Mouse (Mus musculus): ENCODE measurements around the gene Pdlim7.

The Pdlim7 gene

DNA sequence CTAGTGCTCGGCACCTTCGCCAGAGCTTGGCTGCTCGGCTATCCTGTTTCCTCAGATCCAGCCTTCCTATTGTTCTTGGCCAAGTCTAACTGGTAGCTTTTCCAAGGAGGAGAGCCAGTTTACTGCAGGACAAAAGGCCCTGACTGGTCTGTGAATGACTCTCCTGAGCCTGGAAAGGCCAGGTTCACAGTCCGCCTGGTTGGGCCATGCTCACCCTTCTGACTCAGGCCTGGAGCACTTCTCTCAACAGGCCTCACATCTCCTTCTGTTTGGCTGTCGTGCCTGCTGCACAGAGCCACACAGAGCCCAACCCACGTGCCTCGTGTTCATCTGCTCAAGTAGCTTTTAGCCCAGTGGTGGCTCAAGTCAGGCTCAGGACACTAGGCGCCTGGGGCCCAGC is 9.3 kb upstream of the Pdlim7 start:
- no peak for DNase-seq (ENCODE audit: low read depth, low spot score)

DNA sequence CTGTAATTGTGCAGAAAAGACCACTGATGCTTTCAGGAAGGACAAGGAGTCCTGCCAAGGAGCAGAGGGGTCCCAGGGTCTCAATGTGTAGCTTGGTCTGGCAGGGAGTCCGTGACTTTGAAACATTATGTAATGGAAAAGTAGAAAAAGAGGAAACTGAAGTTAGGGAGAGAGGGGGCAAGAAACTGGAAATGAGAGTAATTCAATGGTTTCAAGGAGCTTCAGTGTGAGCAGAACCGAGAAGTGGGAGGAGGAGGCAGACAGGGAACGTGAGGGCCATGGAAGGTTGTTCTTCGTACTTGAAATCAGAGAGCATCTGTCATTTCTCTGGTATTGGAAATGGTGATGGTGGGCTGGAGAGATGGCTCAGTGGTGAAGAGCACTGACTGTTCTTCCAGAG is 6.1 kb upstream of the Pdlim7 start:
- DNase-seq (ENCODE audit: low read depth, low spot score) = no peak

DNA sequence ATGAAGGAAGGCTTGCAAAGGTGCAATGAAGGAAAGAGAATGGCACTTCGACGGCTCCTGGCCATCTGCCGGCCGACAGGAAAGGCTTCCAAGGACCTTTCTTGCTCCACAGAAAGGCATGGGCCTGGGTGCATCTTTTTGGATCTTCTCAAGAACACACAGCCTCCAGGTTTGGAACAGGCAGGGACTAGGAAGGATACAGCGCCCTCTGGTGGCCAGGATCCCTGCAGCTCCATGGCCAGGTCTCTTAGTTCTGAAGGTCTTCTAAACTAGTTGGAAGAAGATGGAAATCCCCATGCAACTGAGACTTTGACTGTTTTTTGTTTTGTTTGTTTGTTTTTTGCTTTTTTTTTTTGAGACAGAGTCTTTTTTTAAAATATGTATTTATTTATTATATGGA is 3.5 kb upstream of the Pdlim7 start:
- DNase-seq (ENCODE audit: low read depth, low spot score) = peak; percentile 76

DNA sequence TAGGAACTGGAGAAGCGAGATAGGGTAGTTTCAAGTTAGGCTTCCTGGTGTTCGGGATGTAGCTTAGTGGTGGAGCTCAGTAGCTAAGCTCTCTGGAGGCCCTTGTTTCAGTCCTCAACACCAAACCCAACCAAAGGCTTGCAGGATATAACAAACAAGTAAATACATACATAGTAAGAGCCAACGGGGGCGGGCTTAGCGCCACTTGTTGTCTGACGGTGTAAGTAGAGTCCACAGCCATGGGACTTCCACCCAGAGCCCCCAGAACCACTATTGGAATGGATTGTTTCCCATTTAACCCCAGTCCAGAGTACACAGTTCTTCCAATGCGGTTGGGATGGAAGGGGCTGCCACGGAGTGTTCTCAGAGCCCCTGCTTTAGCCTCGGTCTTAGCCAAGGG is 352 bp upstream of the Pdlim7 start:
- DNase-seq (ENCODE audit: low read depth, low spot score) = no peak

DNA sequence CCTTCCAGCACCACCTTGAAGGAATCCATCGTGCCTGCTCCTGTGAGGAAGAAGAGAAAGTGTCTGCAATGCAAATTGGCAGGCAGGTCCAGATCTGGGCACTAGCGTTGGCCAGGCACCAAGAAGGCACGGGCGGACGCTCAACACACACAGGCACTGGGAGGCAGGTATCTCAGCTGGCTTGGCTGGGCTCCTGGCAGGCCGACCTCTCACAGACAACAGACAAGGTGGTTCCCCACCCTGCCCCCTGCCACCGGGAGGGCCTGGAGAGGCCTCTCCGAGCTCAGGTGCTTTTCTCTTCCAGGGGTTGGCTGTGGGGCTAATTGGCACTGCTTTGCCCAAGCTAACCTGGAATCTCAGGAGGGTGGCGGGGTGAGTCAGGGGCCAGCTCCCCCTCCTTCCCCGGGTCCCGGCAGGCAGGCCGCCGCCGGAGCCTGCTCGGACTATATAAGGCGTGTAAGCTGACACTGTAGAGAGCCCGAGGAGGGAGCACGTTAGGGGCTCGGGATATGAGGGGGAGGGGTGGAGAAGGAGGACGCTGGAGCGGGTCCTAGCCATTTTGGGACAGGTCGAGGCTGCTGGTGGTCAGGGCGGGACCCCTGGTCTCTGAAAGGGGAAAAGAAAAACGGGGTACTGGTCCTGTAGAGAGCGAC is 971 bp downstream of the Pdlim7 start:
- no peak for DNase-seq (ENCODE audit: low read depth, low spot score)

DNA sequence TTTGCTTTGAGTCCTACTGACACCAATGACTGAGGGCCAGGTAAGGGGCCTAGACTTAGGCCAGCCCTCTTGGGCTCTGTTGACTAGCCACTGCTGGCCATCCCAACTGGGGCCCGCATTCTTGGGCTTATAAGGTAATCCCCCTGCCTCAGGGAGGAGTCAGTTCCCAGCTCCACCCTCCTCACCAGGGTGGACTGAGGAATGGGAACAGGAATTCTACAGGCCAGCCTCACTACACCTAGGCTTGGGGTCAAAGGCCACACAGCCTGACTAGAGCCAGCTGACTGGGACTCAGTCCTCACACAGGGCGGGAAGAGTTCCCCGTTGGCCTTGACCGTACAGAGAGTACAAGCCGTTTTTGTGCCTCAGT is 2.0 kb downstream of the Pdlim7 start:
- no peak for DNase-seq (ENCODE audit: low read depth, low spot score)

DNA sequence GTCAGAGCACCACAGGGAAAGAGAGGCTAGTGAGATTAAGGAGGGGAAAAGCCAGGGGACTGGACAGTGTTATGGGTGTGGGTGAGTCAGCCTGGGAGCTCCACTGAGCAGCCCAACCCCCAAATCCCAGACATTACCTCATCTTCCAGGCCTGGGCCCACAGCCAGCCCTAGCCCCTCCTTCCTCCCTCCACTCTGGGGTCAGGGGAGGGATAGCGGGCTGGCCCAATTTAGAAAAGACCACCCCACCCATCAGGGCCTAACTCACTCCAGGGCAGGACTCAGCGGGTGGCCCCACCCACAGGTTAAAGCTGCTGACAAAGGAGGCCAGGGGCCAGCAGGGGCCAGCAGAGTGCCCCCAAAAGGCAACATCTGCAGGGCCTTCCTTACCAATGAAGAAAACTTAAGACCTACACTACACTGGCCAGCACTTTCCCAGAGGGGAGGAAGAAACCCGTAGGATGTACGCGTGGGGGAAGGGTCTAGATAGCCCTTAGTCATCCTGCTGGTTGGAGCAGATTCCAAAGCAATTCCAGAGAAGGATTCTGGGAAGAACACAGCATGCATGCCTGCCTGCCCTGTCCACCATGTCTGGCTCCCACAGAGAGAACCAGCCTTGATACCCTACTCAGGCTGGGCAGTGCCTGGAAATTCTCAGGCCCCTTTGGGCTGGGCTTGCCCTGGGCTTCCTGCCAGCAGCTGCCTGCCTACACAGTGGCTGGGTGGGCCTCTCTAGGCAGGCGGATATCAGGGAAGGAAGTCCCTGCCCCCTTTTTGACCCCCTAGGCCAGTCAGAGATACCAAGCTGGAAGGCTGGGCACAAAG is 2.6 kb downstream of the Pdlim7 start:
- DNase-seq (ENCODE audit: low read depth, low spot score) = no peak

DNA sequence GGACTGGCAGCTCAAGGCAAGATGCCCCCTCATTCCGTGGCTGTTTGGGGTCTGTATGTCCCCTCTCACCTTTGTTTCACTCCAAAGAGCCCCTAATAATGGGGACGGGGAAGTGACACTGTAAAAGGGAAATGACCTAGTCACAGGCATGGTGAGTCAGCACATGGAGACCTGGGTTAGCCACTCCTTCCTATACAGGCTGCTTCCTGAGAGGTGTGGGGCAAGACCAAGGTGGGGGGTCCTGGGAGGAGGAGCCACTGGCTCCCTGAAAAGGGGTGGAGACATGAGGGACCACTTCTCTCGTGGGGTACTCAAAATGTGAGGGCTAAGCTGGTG is 3.2 kb downstream of the Pdlim7 start:
- no peak for DNase-seq (ENCODE audit: low read depth, low spot score)

DNA sequence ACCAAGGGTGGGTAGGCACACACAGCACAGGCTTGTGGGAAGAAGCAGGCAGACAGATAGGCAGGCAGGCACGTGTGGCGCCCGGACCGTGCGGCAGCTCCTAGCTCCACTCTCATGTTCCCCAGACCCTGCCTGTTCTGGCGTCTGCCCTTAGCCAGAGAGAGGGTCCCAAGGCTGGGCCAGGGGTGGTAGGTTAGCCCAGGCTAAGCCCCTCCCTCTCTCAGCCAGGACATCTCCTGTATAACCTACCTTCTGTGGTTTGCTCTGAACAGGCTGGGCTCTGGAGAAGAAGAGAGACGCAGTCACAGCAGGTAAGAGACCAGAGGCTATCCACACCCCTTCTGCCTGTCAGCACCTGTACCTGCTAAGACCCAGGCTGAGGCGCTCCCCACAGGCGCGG is 4.9 kb downstream of the Pdlim7 start:
- no peak for DNase-seq (ENCODE audit: low read depth, low spot score)

DNA sequence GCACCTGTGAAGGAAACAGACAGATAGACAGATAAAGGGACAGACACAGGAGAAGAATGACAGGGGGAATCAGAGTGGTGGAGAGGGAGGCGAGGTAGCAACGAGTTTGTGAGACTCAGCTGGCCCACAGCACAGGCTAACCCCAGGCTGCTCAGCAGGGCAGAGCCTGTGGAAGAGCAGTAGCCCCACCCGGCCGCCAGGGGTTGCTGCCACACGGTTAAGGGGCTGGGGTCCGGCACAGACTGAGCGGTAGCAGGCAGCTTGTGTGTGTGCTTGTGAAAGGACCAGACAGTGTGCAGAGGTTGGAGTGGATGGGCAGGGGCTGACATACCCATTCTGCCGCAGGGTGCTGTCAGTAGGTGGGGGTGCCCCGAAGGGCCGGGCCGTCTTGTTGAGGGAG is 5.6 kb downstream of the Pdlim7 start:
- no peak for DNase-seq (ENCODE audit: low read depth, low spot score)

DNA sequence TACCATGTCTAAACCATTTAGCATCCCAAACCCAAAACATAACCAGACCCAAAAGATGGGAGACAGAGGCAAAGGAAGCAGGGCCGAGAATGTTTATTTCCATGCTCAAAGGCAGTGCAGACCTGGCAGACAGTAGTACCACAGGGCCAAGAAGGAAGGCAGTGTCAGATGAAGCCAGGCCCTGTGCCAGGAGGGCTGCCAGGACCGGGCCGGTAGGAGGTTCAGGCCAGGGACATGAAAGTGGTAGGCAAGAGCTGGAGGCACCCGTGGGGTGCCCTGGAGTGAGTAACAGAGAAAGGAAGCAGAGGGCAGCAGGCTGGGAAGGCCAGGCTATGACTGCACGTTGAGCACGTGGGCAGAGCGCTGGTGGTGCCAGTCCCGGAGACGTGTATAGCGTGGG is 6.8 kb downstream of the Pdlim7 start:
- no peak for DNase-seq (ENCODE audit: low read depth, low spot score)

DNA sequence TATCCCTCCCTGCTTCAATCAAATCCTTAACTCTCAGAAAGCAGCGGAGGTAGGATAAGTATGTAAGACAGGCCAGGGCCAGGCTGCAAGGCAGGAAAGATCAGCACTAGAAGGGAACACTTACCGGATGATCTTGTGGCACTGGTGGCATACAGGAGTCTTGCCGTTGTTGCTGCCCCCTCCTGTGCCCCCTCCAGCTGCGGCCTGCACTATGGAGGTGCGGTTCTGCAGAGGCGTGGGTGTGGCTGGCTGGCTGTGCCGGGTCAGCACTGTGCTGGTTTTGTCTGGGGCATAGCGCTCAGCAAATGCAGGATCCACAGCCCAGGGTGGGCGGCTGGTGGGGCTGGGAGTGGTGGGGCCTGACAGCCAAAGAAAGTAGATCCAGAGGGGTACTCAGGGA is 7.7 kb downstream of the Pdlim7 start:
- DNase-seq (ENCODE audit: low read depth, low spot score) = no peak

DNA sequence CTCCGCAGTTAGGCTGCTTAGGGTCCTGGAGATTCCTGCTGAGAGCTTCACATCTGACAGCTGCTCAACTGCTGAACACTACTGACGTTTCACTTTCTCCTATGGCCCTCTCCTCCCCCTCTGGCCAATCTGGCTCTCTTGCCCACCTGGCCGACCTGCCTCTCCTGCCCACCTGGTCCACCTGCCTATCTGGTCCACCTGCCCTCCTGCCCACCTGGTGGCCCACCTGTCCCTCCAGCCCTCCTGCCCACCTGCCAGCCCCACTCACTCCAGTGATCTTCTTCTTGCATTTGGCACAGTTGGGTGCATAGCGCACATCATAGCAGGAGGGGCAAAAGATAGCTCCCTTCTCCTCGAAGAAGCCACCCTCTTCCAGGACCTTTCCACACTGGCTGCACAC is 9.1 kb downstream of the Pdlim7 start:
- no peak for DNase-seq (ENCODE audit: low read depth, low spot score)

DNA sequence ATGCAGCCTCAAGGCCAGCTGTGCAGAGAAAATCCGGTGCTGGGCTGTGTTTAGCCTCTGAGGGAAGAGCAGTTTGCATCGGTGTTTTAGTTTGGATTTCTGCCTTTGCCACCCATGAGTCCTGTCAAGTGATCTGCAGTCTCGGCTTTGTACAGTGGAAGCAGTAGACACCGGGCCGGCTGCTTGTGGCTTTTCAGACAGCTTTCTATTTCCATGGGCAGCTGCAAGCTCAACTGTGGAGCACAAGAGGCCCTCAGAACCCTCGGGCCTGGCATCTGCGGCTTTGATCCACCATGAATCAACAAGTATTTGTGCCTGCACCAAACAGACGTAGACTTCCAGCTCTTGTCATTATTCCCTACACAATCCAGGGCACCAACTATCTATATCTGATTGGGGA is 11.1 kb downstream of the Pdlim7 start:
- DNase-seq (ENCODE audit: low read depth, low spot score) = no peak

DNA sequence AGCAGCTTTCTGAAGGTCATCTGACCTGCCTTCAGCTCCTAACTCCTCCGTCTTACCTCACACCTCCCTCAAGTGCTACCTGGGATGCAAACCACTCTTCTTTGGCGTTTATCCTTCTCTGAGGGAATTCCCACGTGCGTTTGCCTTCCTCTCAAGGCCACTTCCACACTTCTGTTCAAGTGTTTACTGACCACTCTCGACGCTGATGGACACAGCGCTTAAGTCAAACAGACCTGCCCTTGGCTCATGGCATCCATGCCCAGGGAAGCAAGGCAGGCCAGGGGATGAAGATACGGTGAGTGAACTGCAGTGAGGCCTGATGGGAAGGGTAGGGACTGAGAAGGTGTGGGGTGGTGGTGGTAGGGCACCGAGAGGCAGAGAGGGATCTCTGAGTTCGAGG is 12.9 kb downstream of the Pdlim7 start:
- no peak for DNase-seq (ENCODE audit: low read depth, low spot score)

DNA sequence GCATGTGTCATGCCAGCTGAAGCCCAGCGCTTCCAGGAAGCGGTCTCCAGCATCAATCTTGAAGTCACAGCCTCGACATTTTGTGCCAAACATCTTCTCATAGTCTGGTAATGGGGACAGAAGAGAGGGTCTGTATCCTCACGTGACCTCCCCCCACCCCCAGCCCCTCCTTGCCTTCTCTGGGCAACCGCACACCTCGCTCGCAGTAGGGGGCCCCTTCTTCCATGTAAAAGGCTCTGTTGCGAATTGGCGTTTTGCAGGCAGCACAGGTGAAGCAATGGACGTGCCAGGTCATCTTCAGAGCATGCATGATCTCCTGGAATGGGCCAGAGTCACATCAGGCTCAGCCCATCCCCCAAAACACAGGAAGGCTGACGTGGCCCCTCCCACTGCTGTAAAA is 14.6 kb downstream of the Pdlim7 start:
- DNase-seq (ENCODE audit: low read depth, low spot score) = no peak

DNA sequence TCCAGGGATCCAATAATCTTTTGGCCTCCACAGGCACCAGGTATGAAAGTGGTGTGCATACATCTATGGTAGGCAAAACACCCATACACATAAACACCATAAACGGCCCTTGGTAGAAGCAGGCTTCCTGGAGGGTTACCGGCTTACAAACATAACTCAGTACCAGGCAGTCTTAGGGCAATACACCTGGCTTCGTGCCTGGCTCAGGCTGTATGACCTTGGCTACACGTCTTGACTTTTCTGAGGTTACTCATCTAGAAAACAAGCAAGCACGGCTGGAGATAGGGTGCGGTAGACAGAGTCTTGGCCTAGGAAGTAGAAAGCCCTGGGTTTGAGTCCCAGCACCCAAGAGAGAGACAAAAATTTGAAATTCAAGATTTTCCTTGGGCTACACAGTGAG is 16.8 kb downstream of the Pdlim7 start:
- no peak for DNase-seq (ENCODE audit: low read depth, low spot score)

DNA sequence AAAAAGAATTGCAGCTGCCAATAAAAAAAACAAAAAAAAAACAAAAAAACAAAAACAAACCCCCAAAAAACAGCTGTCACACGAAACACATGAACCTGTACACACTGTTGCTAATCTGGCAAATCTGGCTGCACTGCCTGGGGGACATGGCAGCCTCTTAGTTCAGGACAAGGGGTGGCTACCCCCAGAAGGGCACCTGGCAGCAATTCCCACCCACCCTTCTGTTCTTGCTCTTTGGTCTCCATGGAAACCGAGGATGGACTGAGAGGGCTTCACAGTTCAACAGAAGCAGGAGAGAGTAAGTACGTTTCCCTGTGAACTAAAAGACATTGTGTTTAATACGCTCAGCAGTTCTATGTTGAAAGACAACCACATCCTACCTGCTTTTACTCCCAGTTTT is 17.8 kb downstream of the Pdlim7 start:
- no peak for DNase-seq (ENCODE audit: low read depth, low spot score)

DNA sequence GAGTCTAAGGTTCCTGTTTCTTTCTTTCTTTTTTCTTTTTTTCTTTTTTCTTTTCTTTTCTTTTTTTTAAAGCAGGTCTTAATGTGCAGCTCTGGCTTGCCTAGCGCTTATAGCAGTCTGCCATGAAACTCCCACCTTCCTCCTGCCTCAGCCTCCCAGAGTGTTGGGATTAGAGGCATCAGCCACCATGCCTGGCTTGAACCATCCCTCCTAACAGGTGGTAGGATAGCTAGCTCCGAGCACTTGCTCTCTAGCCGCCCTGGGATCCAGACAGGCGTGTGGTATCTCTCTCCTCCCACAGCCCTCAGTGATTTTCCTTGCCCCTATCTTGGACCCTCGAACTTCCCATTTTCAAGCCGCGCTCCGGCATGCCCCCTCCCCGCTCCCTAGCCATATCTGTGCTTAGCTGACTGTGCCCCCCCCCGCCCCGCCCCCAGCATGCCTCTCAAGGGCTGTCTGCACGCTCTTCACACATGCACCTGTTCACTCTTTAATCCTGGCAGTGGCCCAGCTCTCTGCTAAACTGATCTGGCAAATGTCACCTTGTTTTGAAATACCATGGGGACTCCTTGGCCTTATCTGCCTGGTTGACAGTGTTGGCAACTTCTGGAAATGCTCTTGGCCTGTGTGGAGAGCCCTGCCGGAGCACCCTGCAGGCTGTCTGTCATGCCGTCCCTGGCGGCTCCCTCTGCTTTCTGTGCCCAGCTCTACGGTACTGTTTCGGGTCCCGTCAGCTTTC is 18.4 kb downstream of the Pdlim7 start:
- DNase-seq (ENCODE audit: low read depth, low spot score) = no peak

DNA sequence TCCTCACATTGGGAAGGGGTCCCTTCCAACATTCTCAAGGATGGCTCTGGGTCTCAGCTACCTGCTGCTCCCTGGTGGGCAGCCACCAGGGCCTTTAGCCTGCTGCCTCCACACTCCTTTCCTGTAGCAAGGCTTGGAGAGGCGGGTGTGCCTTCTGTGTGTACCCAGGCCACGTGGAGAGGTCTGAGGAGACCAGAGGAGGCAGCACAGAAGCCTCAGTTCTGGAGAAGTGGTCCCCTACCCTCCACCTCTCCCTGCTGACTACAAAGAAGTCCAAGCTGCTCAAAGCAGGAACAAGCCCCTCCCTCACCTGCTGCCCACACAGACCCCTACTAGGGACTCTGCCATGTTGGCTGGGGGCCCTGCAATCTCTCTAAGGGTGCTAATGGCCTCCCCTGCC is 19.2 kb downstream of the Pdlim7 start:
- DNase-seq (ENCODE audit: low read depth, low spot score) = no peak

DNA sequence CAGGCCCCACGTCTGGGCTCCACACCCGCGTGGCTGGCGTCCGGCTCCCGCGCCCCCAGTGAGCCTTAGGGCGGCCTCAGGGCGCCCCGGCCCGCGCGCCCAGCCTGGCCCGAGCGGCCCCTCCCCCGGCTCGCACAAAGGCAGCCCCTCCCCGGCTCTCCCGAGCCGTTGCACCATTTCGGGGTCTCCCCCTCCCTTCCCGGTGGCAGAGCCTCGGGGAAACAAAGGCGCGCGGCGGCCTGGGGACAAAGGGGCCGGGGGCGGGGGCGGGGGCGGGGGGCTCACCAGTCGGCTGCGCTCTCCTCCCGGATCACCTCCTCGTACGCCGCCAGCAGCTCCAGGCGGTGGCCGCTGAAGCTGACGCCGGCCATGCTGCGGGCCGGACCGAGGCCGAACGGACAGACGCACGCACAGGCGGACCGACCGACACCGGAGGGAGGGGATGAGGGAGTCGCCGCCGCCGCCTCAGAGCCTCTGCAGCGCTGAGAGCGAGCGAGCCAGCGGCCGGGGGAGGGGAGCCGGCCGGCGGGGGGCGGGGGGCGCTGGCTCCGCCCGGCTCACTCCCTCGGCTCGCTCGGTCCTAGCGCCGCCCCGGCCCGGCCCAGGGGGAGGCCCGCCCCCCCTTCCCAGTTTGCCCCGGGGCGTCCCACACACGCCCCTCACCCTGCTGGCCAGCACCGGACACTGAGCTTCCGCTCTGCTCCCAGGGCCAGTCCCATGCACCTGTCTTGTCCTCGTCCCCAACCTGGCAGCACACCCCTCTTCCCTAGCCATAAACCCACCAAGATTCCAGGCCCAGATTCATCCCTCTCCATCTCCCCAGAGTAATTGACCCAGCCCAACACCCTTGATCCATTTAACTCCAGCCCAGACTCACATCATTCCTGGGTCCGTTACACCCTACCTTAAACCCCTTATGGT is 25.6 kb downstream of the Pdlim7 start, which contains the start of gene Dbn1:
TSS of gene Dbn1 (minus strand) at position 534 of the 921 bp plus-strand sequence.
- no peak for DNase-seq (ENCODE audit: low read depth, low spot score)

Measured in telencephalon, adult 2 months (tissue).